Mouse (Mus musculus) kidney, postnatal 0 days (tissue): ENCODE data around the gene Srcin1. TPM values are rescaled to one million over a fixed set of nuclear protein-coding genes. Genes with fewer than 3 reads are reported as not detected.

Experiments used
- ATAC-seq: fragments of 200-750 bp; cut with Nextera tagmentation; replicated peaks from 2 replicates; pipeline ENCODE4 v1.8.0; 2017; ENCODE audit warnings: low read depth, moderate number of reproducible peaks, moderate TSS enrichment, moderate library complexity; ENCODE audit not compliant: low FRiP score
- DNase-seq: peaks from one replicate; pipeline ENCODE4 v3.0.0-alpha.2; 2016; ENCODE audit warnings: low spot score
- H3K27ac ChIP-seq: fragments of 300-500 bp; sonication (generic); 2 replicates; pipeline ENCODE4 v1.5.1; 2014; ENCODE audit warnings: mild to moderate bottlenecking
- H3K27me3 ChIP-seq: fragments of 300-500 bp; sonication (generic); 2 replicates; pipeline ENCODE4 v1.6.1; 2014; ENCODE audit warnings: low read length, mixed read lengths; ENCODE audit not compliant: insufficient read depth
- H3K36me3 ChIP-seq: fragments of 300-500 bp; sonication (generic); 2 replicates; pipeline ENCODE4 v1.6.1; 2014; ENCODE audit warnings: low read length, mixed read lengths; ENCODE audit not compliant: insufficient read depth
- H3K4me1 ChIP-seq: fragments of 300-500 bp; sonication (generic); replicated peaks from 2 replicates; pipeline ENCODE4 v1.6.1; 2014; ENCODE audit warnings: antibody characterized with exemption, low read length, mixed read lengths; ENCODE audit not compliant: insufficient read depth
- H3K4me2 ChIP-seq: fragments of 300-500 bp; sonication (generic); 2 replicates; pipeline ENCODE4 v1.6.1; 2014; ENCODE audit warnings: mild to moderate bottlenecking, low read length, moderate library complexity, mixed read lengths
- H3K4me3 ChIP-seq: fragments of 300-500 bp; sonication (generic); replicated peaks from 2 replicates; pipeline ENCODE4 v1.5.1; 2014; ENCODE audit warnings: low read depth, low read length
- H3K9ac ChIP-seq: fragments of 300-500 bp; sonication (generic); 2 replicates; pipeline ENCODE4 v1.6.1; 2014; ENCODE audit warnings: low read depth, low read length
- H3K9me3 ChIP-seq: fragments of 300-500 bp; sonication (generic); replicated peaks from 2 replicates; pipeline ENCODE4 v1.6.1; 2016; ENCODE audit warnings: low read length, inconsistent platforms, mixed read lengths
- CTCF ChIP-seq: IDR thresholded peaks from 2 replicates; pipeline ENCODE4 v1.5.1; 2016; ENCODE audit warnings: antibody characterized with exemption, low read depth, mild to moderate bottlenecking, moderate library complexity
- WGBS: fragments of 180-500 bp; shearing (Covaris S2); extraction: QIAGEN DNeasy Blood & Tissue Kit; methylation state at CpG from one replicate; pipeline ENCODE4 v1.1.7; 2014; 5-methylcytosine and 5-hydroxymethylcytosine counted together
- polyA plus RNA-seq: library from polyadenylated mRNA; unstranded; fragments of >200 nt; fragmentation: Nextera tagmentation; extraction: Ambion mirVana; gene quantifications from 2 replicates; pipeline ENCODE4 v1.2.1, GENCODE M21; 2015

Gene Srcin1
- polyA plus RNA-seq, 1 experiment from 2014 or later, result 0.59 TPM

DNA sequence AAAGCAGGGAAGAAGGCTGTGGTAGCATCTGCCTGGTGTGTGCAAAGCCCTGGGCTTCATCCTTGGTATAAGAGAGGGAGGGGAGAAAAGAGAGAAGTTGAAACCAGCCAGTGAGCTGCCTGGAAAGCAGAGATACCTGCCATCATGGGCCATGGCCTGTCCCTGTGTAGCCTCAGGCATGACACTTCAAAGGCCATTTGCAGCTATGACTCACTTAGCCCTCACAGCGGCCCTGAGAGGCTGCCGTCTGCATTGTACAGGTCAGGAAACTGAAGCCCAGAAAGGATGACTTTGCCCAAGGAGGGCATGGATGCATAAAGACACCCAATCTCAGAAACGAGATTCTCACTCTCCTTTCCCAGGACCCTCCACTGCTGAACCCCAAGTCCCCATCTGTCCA, 13.4 kb downstream of the Srcin1 start:
- Histone ChIP-seq H3K9me3 (no peaks in the 10 kb centered on the region), H3K27ac (no peak overlapping the region), H3K36me3 (no peaks in the 10 kb centered on the region), H3K4me1 (peaks cover 13% of the 10 kb centered on the region; the same call in 1 of the 2 replicates), H3K9ac (no peak overlapping the region), H3K4me3 (no peak overlapping the region), H3K4me2 (no peak overlapping the region), H3K27me3 (0 out of 2 replicates have a peak, but pooled peaks cover 13% of the 10 kb centered on the region)
- TF ChIP-seq CTCF, result no peak
- ATAC-seq (no peak), DNase-seq (no peak)
- 49% methylated on average over 3 of the region's 3 CpGs for WGBS

DNA sequence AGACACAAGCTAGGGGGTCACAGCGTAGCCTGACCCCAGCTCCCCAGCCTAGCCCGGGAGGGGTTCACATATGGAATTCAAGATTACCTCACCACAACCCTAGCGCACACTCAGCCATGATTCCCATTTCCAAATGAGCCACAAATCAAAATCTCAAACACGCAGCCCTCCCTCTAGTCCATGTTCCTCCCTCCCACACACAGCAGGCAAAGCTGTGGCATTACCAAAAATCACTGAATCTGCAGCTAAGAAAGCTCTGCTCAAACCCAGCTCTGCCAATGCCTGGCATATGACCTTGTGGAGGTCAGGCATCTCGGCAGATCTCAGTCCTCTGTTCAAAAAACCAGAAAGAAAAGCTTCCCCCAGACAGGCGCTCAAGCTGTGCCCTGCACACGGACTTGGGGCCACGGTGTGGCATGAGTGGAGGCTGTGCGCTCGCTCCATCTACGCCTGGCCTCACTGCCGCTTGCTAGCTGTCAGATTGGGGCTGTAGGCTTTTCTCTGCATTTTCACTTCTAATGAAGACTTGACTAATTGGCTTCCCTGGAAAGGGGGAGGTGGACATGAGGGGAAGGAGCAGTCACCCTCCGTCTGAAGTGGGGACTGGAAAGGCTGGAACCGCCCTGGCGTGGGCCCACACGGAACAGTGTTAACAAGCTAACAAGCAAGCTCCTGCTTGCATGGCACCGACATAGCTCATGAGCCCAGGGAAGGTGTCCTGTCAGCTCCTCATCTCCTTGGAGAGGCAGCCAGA, 15.6 kb downstream of the Srcin1 start:
- H3K36me3 ChIP-seq, result no peaks in the 10 kb centered on the region
- peaks cover 11% of the 10 kb centered on the region; the same call in 1 of the 2 replicates for H3K4me1 ChIP-seq
- H3K9ac ChIP-seq, result no peak overlapping the region
- no peak for ATAC-seq
- H3K9me3 ChIP-seq, result no peaks in the 10 kb centered on the region
- H3K27me3 ChIP-seq, result 0 out of 2 replicates have a peak, but pooled peaks cover 9% of the 10 kb centered on the region
- H3K4me2 ChIP-seq, result no peak overlapping the region
- WGBS, result 34% methylated on average over 17 of the region's 17 CpGs
- DNase-seq, result no peak
- no peak overlapping the region for H3K4me3 ChIP-seq
- no peak overlapping the region for H3K27ac ChIP-seq
- no peak for TF ChIP-seq CTCF

DNA sequence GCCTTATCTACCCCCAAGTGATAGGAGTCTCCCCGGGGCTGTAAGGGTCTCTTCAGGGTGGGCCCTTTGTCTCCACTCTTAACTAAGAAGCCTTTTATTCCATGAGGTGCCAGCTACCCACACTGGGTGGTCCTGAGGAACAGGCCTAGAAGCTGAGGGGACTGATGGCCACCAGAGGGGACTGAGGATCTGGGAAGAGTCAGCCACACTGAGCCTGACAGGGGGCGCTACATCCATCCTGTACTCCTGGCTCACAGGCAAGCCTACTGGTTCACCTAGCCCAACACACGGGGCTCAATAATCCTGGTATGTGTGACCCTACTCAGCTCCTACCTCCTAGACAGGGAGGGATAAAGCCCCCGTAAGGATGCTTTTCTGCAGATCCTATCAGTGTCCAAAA, 16.4 kb downstream of the Srcin1 start:
- Histone ChIP-seq H3K27ac (no peak overlapping the region), H3K4me3 (no peak overlapping the region), H3K4me1 (peaks cover 11% of the 10 kb centered on the region; the same call in 1 of the 2 replicates), H3K36me3 (no peaks in the 10 kb centered on the region), H3K9me3 (no peaks in the 10 kb centered on the region), H3K9ac (no peak overlapping the region), H3K27me3 (0 out of 2 replicates have a peak, but pooled peaks cover 6% of the 10 kb centered on the region), H3K4me2 (no peak overlapping the region)
- WGBS, result 59% methylated on average over 4 of the region's 4 CpGs
- TF ChIP-seq CTCF, result peak; percentile 44
- DNase-seq, result no peak
- ATAC-seq, result no peak

DNA sequence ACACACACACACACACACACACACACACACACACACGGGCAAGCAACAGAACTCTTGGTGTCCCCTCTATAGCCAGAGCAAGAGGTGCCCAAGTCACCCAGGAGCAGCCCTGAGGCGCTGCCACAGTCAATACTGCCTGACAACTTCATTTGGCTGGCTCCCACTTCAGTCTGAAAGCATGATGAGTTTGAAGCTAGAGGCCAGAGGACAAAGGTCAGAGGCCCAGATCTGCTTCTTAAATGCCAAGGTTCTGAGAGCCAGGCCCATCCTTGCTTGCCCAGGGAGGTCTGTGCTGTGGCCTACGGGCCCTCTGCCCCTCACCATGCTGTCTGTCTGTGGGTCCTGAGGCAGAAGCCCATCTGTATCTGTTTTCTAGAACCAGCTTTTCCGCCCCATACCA, 18.1 kb downstream of the Srcin1 start:
- ATAC-seq (no peak), DNase-seq (no peak)
- TF ChIP-seq CTCF, result no peak

DNA sequence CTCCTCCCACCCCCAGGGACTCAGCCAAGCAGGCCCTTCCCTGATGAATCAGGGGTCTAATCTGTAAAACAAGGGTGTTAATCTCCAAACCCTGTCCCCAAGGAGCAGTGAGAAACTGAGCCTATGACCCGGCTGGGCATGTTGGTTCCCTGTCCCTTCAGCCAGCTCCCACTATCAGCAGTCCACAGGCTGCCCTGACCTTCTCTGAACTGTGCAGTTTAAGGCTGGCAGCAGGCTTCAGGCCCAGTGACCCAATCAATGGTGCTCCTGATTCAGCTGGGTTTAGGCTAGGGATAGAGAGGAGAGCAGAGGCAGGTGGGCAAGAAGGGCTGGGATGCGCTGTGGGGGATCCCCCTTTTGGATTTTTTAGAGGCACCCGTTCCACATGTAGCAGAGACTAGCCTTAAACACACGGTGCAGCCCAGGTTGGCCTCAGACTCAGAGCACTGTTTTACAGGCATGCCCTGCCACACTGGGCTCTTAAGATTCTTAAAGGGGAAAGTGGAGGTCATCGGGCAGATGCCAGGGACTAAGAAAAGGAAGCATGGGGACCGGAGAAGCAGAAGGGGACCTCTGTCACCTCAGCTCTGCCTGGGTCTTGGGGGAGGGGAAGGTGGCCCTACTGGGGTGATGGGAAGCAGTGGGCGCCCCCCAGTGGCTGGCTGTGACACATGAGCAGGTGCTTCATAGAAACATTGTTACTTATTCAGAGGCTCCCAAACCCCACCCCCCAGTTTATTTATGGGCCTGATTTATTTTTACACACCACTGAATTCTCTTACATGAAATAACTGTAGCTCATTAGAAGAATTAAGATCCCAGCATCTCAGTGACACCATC, 19.2 kb downstream of the Srcin1 start:
- H3K9ac ChIP-seq, result no peak overlapping the region
- no peaks in the 10 kb centered on the region for H3K36me3 ChIP-seq
- ATAC-seq, result 0 out of 2 replicates have a peak, but pooled peaks have one; percentile 3
- peak; percentile 69 for TF ChIP-seq CTCF
- no peaks in the 10 kb centered on the region for H3K9me3 ChIP-seq
- WGBS, result 27% methylated on average over 7 of the region's 7 CpGs
- H3K4me1 ChIP-seq, result peaks cover 13% of the 10 kb centered on the region; the same call in 1 of the 2 replicates
- H3K27me3 ChIP-seq, result peaks cover 8% of the 10 kb centered on the region
- H3K27ac ChIP-seq, result no peak overlapping the region
- H3K4me3 ChIP-seq, result no peak overlapping the region
- peak; percentile 68 for DNase-seq
- H3K4me2 ChIP-seq, result no peak overlapping the region

More for the DNA sequence above, 18.1 kb downstream of the Srcin1 start:
- 45% methylated on average over 4 of the region's 4 CpGs for WGBS
- Histone ChIP-seq H3K4me2 (no peak overlapping the region), H3K9ac (no peak overlapping the region), H3K4me1 (peaks cover 11% of the 10 kb centered on the region; the same call in 1 of the 2 replicates), H3K27ac (no peak overlapping the region), H3K9me3 (no peaks in the 10 kb centered on the region), H3K4me3 (no peak overlapping the region), H3K36me3 (no peaks in the 10 kb centered on the region), H3K27me3 (0 out of 2 replicates have a peak, but pooled peaks cover 3% of the 10 kb centered on the region)

DNA sequence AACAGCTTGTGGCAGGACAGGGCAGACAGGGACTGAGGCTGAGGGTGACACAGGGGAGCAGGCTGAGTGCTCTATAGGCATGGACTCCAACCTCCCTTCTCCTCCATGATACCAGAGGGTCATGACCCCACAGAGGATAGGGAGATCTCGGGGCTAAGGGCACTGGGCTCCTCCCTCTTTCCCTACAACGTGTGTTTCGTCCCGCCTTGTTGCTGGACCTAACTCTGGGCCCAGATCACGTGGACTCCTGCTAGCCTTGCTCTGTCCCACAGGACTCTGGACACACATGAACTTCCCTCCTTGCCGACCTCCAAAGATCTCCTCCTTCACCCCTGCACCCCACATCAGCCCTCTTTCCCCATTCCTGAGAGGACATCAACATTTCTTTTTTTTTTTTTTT, 20.8 kb downstream of the Srcin1 start:
- WGBS, result 56% methylated on average over 6 of the region's 6 CpGs
- H3K9ac ChIP-seq, result no peak overlapping the region
- ATAC-seq (no peak), DNase-seq (no peak)
- no peak for TF ChIP-seq CTCF
- peaks cover 10% of the 10 kb centered on the region; the same call in 1 of the 2 replicates for H3K4me1 ChIP-seq
- no peak overlapping the region for H3K4me3 ChIP-seq
- H3K4me2 ChIP-seq, result no peak overlapping the region
- peaks cover 20% of the 10 kb centered on the region for H3K27me3 ChIP-seq
- no peaks in the 10 kb centered on the region for H3K9me3 ChIP-seq
- H3K36me3 ChIP-seq, result no peaks in the 10 kb centered on the region
- H3K27ac ChIP-seq, result no peak overlapping the region
